Mouse (Mus musculus) testis, adult 10 weeks (tissue): ENCODE data around the gene Gm12888. TPM values are rescaled to one million over a fixed set of nuclear protein-coding genes. Genes with fewer than 3 reads are reported as not detected.

Source experiments
- polyA plus RNA-seq: library from polyadenylated mRNA; stranded (reverse); fragments of 350-450 nt; fragmentation: Illumina TruSeq; extraction: RNeasy Lipid Tissue Mini Kit (QIAGEN cat#74804); gene quantifications from one replicate; pipeline ENCODE4 v1.2.3, GENCODE M21; 2014; ENCODE audit warnings: low read depth, low replicate concordance

Gene Gm12888
- polyA plus RNA-seq = 1.3 TPM

DNA sequence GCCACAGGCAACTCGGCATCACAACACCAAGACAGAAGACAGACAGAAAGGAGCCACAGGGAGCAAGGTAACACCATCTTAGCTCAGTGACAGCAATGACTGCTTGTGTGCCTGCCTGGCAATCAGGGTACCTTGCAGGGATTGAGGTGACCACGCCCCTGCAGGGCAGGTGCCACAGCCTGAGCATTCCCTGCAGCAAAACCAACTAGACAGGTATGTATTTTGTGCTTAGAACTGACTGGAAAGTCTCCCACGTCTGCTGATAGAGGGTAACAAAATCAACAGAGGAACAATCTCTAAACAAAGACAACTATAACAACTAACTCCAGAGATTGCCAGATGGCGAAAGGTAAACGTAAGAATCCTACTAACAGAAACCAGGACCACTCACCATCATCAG is at the start of gene Gm12888:
Gene Gm12888, minus strand, starts transcription at position 101 of the 400 bp plus-strand sequence.

Other genes with a start within 250 kb of the Gm12888 start
- gene Zmpste24, start 226.7 kb downstream of the Gm12888 start, polyA plus RNA-seq = 28.0 TPM
- 1,184 TPM for gene Tmco2, start 215.7 kb downstream of the Gm12888 start, polyA plus RNA-seq
- gene Rlf, start 109.8 kb downstream of the Gm12888 start, polyA plus RNA-seq = 35.6 TPM
- gene Gm12886, start 98.2 kb upstream of the Gm12888 start, polyA plus RNA-seq = not detected